Mouse (Mus musculus) midbrain, postnatal 0 days (tissue): ENCODE measurements around the gene Trpc7. TPM values are rescaled to one million over a fixed set of nuclear protein-coding genes. Genes with fewer than 3 reads are reported as not detected.
A peak's percentile ranks its signal among the peaks of the same experiment; 100 is the strongest.

ENCODE experiments used
- ATAC-seq: fragments of 200-750 bp; cut with Nextera tagmentation; 2 replicates; pipeline ENCODE4 v1.8.0; 2017; ENCODE audit warnings: moderate number of reproducible peaks, mild to moderate bottlenecking, moderate TSS enrichment, moderate library complexity; ENCODE audit not compliant: low FRiP score
- DNase-seq: peaks from one replicate; pipeline ENCODE4 v3.0.0-alpha.2; 2015; ENCODE audit warnings: low spot score
- H3K27ac ChIP-seq: fragments of 300-500 bp; sonication (generic); 2 replicates; pipeline ENCODE4 v1.5.1; 2014; ENCODE audit warnings: low read depth, mild to moderate bottlenecking, low read length, mixed read lengths
- H3K27me3 ChIP-seq: fragments of 300-500 bp; sonication (generic); 2 replicates; pipeline ENCODE4 v1.6.1; 2014; ENCODE audit warnings: low read length, control low read depth, mixed read lengths; ENCODE audit not compliant: insufficient read depth
- H3K36me3 ChIP-seq: fragments of 300-500 bp; sonication (generic); 2 replicates; pipeline ENCODE4 v1.6.1; 2014; ENCODE audit warnings: low read length, control low read depth, mixed read lengths; ENCODE audit not compliant: insufficient read depth
- H3K4me1 ChIP-seq: fragments of 300-500 bp; sonication (generic); 2 replicates; pipeline ENCODE4 v1.6.1; 2014; ENCODE audit warnings: mild to moderate bottlenecking, control low read depth, antibody characterized with exemption, low read length, mixed read lengths; ENCODE audit not compliant: insufficient read depth
- H3K4me2 ChIP-seq: fragments of 300-500 bp; sonication (generic); 2 replicates; pipeline ENCODE4 v1.6.1; 2014; ENCODE audit warnings: low read depth, mild to moderate bottlenecking, low read length, mixed read lengths; ENCODE audit not compliant: poor library complexity, severe bottlenecking
- H3K4me3 ChIP-seq: fragments of 300-500 bp; sonication (generic); 2 replicates; pipeline ENCODE4 v1.5.1; 2014; ENCODE audit warnings: low read depth, mild to moderate bottlenecking, low read length, moderate library complexity
- H3K9ac ChIP-seq: fragments of 300-500 bp; sonication (generic); replicated peaks from 2 replicates; pipeline ENCODE4 v1.6.1; 2014; ENCODE audit warnings: mild to moderate bottlenecking, low read length, moderate library complexity, mixed read lengths; ENCODE audit not compliant: poor library complexity, severe bottlenecking
- H3K9me3 ChIP-seq: fragments of 300-500 bp; sonication (generic); 2 replicates; pipeline ENCODE4 v1.6.1; 2016; ENCODE audit warnings: low read length, control low read depth
- CTCF ChIP-seq: IDR thresholded peaks from 2 replicates; pipeline ENCODE4 v1.5.1; 2016; ENCODE audit warnings: antibody characterized with exemption, mild to moderate bottlenecking
- WGBS: fragments of 180-500 bp; shearing (Covaris S2); extraction: QIAGEN DNeasy Blood & Tissue Kit; methylation state at CpG from one replicate; pipeline ENCODE4 v1.1.7; 2014; 5-methylcytosine and 5-hydroxymethylcytosine counted together
- polyA plus RNA-seq: library from polyadenylated mRNA; unstranded; fragments of >200 nt; fragmentation: Nextera tagmentation; extraction: Ambion mirVana; gene quantifications from 2 replicates; pipeline ENCODE4 v1.2.1, GENCODE M21; 2015
- total RNA-seq: library from RNA; depleted of rRNA; stranded (reverse); fragments of >200 nt; gene quantifications from 2 replicates; pipeline ENCODE4 v1.2.3, GENCODE M21; 2014

Trpc7 gene
- total and polyA plus RNA-seq, 2 experiments from 2014 or later: 4.7 to 8.3 TPM

GRCm38 (mm10) chr13:56741691-56742090 lies 154.1 kb downstream of the Trpc7 start:
- H3K27me3 ChIP-seq: no peaks in the 10 kb centered on the region
- DNase-seq (no peak), ATAC-seq (no peak)
- H3K36me3 ChIP-seq: peaks cover 22% of the 10 kb centered on the region
- H3K9me3 ChIP-seq: no peaks in the 10 kb centered on the region
- no peaks in the 10 kb centered on the region for H3K4me1 ChIP-seq
- no peak overlapping the region for H3K4me2 ChIP-seq
- no peak overlapping the region for H3K27ac ChIP-seq
- H3K4me3 ChIP-seq: no peak overlapping the region
- TF ChIP-seq CTCF: no peak
- 85% methylated on average over 7 of the region's 7 CpGs for whole genome bisulfite sequencing
- H3K9ac ChIP-seq: no peak overlapping the region

- DNase-seq: no peak
- peaks cover 27% of the 10 kb centered on the region for H3K36me3 ChIP-seq
- WGBS: 86% methylated on average over 6 of the region's 6 CpGs
These were observed 155.3 kb downstream of the Trpc7 start for GRCm38 (mm10) chr13:56740496-56740895.

GRCm38 (mm10) chr13:56739556-56739955 lies 156.2 kb downstream of the Trpc7 start:
- ATAC-seq: no peak
- Histone ChIP-seq H3K27me3 (no peaks in the 10 kb centered on the region), H3K27ac (no peak overlapping the region), H3K9ac (no peak overlapping the region), H3K4me2 (no peak overlapping the region), H3K4me3 (no peak overlapping the region), H3K36me3 (peaks cover 29% of the 10 kb centered on the region), H3K9me3 (no peaks in the 10 kb centered on the region), H3K4me1 (no peaks in the 10 kb centered on the region)
- TF ChIP-seq CTCF: no peak
- WGBS: 94% methylated on average over 5 of the region's 5 CpGs
- DNase-seq: no peak

More at GRCm38 (mm10) chr13:56740496-56740895, 155.3 kb downstream of the Trpc7 start:
- TF ChIP-seq CTCF: no peak
- Histone ChIP-seq H3K4me3 (no peak overlapping the region), H3K27ac (no peak overlapping the region), H3K9ac (no peak overlapping the region), H3K27me3 (no peaks in the 10 kb centered on the region), H3K9me3 (no peaks in the 10 kb centered on the region), H3K4me2 (no peak overlapping the region), H3K4me1 (no peaks in the 10 kb centered on the region)
- no peak for ATAC-seq

- no peak overlapping the region for H3K27ac ChIP-seq
- H3K4me1 ChIP-seq: no peaks in the 10 kb centered on the region
- peak; percentile 75 for TF ChIP-seq CTCF
- peaks cover 43% of the 10 kb centered on the region for H3K36me3 ChIP-seq
- no peaks in the 10 kb centered on the region for H3K9me3 ChIP-seq
- ATAC-seq: no peak
- no peak overlapping the region for H3K4me3 ChIP-seq
- DNase-seq: peak; percentile 62
- H3K4me2 ChIP-seq: no peak overlapping the region
- H3K27me3 ChIP-seq: no peaks in the 10 kb centered on the region
- no peak overlapping the region for H3K9ac ChIP-seq
- WGBS: 58% methylated on average over 6 of the region's 6 CpGs
These were observed 160.4 kb downstream of the Trpc7 start for GRCm38 (mm10) chr13:56735212-56735875.

- H3K4me1 ChIP-seq: no peaks in the 10 kb centered on the region
- WGBS: 91% methylated on average over 4 of the region's 4 CpGs
- peaks cover 43% of the 10 kb centered on the region for H3K36me3 ChIP-seq
- no peak for TF ChIP-seq CTCF
- DNase-seq (no peak), ATAC-seq (no peak)
- H3K4me3 ChIP-seq: no peak overlapping the region
- H3K27ac ChIP-seq: no peak overlapping the region
- no peaks in the 10 kb centered on the region for H3K27me3 ChIP-seq
- no peak overlapping the region for H3K4me2 ChIP-seq
- H3K9ac ChIP-seq: no peak overlapping the region
- no peaks in the 10 kb centered on the region for H3K9me3 ChIP-seq
These were observed 161.2 kb downstream of the Trpc7 start for GRCm38 (mm10) chr13:56734617-56735016.

- no peak for DNase-seq
- Histone ChIP-seq H3K27me3 (no peaks in the 10 kb centered on the region), H3K4me2 (no peak overlapping the region), H3K4me1 (no peaks in the 10 kb centered on the region), H3K9me3 (no peaks in the 10 kb centered on the region), H3K36me3 (peaks cover 28% of the 10 kb centered on the region), H3K27ac (no peak overlapping the region), H3K9ac (no peak overlapping the region), H3K4me3 (no peak overlapping the region)
- no peak for ATAC-seq
- TF ChIP-seq CTCF: no peak
- WGBS: 93% methylated on average over 7 of the region's 7 CpGs
These were observed 166.7 kb downstream of the Trpc7 start for GRCm38 (mm10) chr13:56729046-56729445.
